Mouse (Mus musculus): ENCODE measurements around the gene Bbs9.
"Not testable (repeated sequence)": the region's sequence is repeated elsewhere in the genome, so short reads cannot be mapped to it uniquely, and the experiment has no call there.

Gene Bbs9

DNA sequence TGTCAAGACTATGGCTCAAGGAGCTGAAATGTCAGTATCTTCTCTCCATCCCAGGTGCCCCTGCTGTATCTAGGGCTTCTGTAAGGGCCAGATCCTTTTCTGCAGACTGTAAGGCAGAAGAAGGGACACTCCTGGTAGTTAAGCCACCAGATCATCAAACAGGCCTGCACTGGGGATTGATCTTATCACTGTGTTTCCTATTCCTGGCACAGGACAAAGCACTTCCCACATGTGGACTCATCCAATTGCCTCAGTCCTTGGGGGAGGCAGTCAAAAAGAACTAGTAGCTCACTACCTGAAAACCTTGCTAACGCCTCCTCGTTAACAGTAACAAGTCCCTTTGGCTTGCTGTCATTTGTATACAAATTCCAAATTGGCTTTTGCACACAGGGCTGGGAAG, 336.4 kb downstream of the Bbs9 start:
- DNase-seq: no peak

GRCm38 (mm10) chr9:22814407-22815092, 339.0 kb downstream of the Bbs9 start:
- no peak for DNase-seq

- no peak for DNase-seq
These were observed 339.6 kb downstream of the Bbs9 start for GRCm38 (mm10) chr9:22815093-22815458.

- no peak for DNase-seq
These were observed 344.0 kb downstream of the Bbs9 start for GRCm38 (mm10) chr9:22819539-22819938.

GRCm38 (mm10) chr9:22820646-22821185, 345.2 kb downstream of the Bbs9 start:
- no peak for DNase-seq

- DNase-seq: no peak
These were observed 347.3 kb downstream of the Bbs9 start for GRCm38 (mm10) chr9:22822770-22823169.

DNA sequence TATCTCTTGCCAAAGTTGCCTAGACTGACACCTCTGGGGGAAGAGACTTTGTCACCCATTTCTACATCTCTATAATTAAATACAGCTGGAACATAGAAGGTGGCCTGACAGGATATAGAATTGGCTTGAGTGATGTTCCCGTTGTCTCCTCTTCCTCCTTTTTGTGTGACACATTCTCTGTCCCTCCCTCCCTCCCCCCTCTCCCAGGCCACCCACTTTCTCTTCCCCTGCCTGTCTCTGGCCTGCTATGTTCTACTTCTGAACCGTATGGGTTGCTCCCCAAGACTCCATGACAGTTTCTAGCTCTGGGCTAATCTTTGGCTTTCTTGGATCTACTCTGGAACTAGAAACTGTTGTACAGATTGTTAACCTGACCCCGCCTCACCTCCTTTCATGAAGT, 348.3 kb downstream of the Bbs9 start:
- no peak for DNase-seq

GRCm38 (mm10) chr9:22824910-22825309, 349.4 kb downstream of the Bbs9 start:
- no peak for DNase-seq

DNA sequence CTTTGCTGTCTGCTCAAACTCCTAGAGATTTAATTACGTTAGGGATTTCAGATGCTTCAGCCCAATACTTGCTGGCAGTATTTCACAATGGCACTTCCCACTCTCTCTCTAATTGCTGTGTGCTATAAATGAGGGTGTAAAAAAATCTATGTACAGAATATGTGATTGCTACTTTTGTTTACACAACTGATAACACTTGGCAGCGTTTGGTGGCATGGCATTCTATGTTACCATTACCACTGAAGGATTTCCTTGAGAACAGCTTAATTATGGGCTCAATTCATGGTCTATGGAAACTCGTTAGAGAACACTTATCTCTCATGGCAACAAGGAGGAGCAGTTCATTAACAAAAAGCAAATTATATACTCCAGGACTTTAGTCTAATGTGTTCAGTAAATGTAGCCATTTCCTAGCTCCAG, 351.1 kb downstream of the Bbs9 start:
- DNase-seq: no peak

DNA sequence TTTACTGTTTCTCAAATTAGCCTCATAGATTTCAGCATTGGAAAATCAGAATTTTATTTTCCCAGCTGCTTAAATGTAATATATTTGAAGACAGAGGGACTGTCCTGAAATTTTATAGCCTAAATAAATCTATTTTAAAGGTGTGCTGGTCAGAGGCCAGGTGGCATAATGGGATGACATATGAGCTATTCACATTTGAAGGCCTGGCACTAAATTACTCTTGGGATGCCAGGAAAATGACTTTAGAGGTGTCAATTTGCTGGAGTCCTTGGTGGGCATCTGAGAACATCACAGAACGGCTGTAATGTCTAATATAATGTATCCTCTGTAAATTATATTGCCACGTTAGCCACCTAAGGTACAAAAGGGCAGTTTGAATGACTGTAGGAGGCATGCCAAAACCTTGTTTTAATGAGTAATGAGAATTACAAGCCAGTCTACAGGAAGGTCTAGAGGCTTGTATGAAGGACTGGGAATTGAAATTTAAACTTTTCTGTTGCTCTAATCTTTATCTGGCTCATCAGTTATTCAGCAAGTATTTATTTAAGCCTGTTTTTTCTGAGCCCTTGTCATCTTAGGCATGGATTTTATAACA, 351.8 kb downstream of the Bbs9 start:
- no peak for DNase-seq

GRCm38 (mm10) chr9:22829212-22829960, 353.9 kb downstream of the Bbs9 start:
- no peak for DNase-seq

DNA sequence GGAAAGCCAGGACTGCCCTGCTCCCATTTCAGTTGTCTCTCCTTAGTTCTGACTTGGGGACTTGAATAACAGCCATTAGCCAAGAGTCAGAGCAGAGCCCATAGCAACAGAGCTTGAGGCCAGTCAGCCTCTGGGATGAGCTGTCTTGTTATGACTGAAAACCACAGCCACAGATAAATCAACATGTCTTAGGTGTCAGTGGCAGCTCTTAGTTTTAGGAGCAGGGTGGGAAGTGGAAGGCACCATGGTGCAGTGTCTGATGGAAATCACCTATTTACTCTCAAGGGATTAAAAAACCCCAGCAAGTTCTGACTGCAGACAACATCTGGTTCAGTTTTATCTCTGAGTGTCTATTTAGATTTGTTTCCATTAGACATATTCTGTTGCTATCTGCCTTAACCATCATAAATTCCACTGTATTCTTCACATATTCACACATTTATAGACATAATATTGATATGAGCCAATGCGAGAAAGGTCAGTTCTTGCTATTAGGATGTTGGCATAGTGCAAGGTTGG, 359.5 kb downstream of the Bbs9 start:
- no peak for DNase-seq

GRCm38 (mm10) chr9:22837000-22837399, 361.5 kb downstream of the Bbs9 start:
- DNase-seq: no peak

GRCm38 (mm10) chr9:22837702-22838210, 362.2 kb downstream of the Bbs9 start:
- no peak for DNase-seq

DNA sequence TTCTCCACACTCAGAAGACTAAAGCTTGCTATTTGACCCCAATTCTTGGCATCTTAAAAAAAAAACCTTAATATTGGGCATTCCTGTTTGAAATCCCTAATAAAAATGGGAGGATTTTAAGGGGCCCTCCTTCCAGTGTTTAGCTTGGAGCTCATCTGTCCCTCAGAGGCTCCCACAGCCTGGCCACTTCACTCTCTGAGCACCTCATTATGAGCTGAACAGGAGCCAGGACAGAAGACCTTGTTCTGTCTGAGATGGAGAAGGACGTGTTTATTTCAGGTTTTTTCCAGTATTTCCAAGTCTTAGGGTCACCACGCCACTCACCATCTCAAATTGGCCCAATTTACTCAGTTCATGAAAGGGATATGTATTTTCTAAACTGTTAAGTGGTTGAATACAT, 370.5 kb downstream of the Bbs9 start:
- DNase-seq: no peak

DNA sequence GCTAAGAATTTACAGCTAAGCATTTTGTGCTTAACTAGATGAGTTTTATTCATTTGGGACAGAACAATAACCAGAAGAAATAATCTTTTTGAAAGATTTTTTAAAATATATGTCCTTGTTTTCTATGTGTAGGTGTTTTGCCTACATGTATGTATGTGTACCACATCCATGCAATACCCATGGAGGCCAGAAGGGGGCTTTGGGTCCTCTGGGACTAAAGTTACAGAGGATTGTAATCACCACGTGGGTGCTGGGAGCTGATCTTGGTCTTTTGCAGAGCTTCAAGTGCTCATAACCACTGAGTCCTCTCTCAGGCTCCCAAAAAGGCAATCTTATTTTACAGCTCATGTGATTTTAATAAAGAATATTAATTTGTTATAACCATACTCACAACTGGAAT, 371.3 kb downstream of the Bbs9 start:
- no peak for DNase-seq

DNA sequence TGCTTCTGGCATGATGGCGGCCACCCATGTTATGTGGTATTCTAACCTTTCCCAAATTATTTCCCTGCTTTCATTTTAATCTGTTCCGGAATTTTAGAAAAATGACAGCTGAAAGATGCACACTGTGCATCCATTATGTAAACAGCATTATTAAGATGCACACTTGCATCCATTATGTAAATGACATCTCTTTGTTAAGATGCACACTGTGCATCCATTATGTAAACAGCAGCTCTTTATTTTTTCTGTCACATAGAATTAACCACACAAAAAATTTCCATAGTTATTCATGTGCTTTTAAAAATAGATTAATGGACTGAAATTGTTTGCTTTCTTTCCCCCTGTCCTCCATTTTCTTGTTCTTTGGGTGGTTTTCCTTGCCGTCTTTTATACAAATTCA, 373.3 kb downstream of the Bbs9 start:
- no peak for DNase-seq

GRCm38 (mm10) chr9:22849212-22849611, 373.7 kb downstream of the Bbs9 start:
- no peak for DNase-seq

- not testable (repeated sequence) for DNase-seq
These were observed 393.6 kb downstream of the Bbs9 start for GRCm38 (mm10) chr9:22869147-22869546.

- no peak for DNase-seq
These were observed 395.1 kb downstream of the Bbs9 start for GRCm38 (mm10) chr9:22870661-22871060.

- DNase-seq: peak; percentile 78
These were observed 399.7 kb downstream of the Bbs9 start for GRCm38 (mm10) chr9:22875231-22875630.

DNA sequence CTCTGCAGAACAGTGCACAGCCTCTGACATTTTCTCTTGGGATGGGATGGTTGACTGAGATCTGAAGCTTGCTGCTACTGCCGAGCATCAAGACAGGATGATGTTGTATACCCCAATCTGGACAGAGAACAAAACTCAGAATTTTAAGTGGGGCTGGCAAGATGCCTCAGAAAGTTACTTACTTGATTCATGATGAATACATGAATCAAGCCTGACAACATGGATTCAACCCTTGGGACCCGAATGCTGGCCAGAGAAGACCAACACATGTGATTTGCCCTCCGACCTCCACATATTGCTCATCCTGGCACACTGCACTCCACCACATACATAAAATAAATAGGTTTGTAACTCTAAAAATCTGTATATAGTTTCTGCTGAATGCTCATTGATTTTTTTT, 403.8 kb downstream of the Bbs9 start:
- no peak for DNase-seq

DNA sequence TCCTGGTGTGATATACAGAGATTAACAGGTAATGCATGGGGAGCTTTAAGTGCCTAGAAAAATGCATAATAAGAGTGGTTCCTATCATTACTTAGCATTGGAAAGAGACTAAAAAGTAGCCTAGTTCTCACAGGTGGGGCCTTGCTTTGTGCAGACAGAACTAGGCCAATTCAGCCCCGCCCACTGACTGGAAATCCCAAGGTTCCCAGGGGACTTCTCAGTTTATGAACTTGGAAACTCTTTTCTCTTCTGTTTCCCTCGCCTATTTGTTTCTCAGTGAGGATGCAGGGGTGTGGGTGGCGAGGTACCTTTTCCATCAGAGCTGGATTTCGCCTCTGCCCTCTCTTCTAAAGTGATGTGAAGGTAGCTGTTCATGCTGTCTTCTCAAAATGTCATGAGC, 410.8 kb downstream of the Bbs9 start:
- no peak for DNase-seq

DNA sequence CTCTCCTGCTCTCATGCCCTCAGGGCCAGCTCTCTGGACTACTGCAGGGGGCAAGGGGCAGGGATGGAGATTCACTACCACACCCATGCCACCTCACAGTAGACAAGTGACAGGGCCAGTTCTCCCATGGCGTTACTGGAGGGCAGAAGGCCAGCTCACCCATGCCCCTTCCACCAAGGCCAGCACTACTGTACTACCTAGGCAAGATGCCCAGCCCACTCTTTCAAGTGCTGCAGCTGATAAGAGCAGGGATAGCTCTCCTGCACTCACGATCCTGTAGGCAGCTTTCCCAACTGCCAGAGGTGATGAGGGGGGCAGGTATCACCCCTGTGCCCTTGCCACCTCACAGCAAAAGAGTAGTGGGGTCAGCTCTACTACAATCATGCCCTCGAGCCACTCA, 429.9 kb downstream of the Bbs9 start:
- no peak for DNase-seq

Data from cerebellum, adult 11-12 months (tissue).